Mouse (Mus musculus) ovary, postnatal 14 days (tissue): ENCODE measurements around the gene Ttll3.

Experiments used
- DNase-seq: peaks from one replicate; pipeline ENCODE4 v3.0.0; 2022; ENCODE audit warnings: low spot score

The Ttll3 gene

GRCm38 (mm10) chr6:113379246-113379645, 9.8 kb upstream of the Ttll3 start:
- DNase-seq, result no peak

GRCm38 (mm10) chr6:113380480-113380879, 8.6 kb upstream of the Ttll3 start:
- DNase-seq, result no peak

DNA sequence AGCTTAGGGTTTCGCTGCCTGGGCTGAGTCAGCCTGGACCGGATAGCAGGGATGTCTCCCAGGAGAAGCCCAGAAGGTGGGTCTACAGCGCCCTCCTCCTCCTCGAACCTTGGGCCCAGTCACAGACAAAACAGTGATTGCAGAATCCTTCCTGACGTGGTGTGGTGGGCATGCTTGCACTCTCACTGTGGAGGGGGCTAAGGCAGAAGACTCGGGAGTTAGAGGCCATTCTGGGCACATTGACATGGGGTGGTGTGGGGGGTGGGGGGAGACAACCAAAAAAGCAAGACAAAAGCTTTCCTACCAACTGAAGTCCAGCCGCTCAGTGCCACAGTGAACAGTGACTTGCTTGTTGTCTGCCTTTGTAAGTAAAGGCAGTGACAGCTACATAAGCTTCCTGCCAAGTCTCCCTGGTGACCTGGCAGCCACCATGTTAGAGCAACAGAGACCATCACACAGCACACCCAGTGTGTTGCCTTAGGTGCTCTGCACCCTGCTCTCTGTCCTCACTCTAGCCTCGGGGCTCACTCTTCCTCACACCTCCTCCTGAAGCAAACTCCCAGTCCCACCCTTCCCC, 4.6 kb upstream of the Ttll3 start:
- DNase-seq, result no peak

DNA sequence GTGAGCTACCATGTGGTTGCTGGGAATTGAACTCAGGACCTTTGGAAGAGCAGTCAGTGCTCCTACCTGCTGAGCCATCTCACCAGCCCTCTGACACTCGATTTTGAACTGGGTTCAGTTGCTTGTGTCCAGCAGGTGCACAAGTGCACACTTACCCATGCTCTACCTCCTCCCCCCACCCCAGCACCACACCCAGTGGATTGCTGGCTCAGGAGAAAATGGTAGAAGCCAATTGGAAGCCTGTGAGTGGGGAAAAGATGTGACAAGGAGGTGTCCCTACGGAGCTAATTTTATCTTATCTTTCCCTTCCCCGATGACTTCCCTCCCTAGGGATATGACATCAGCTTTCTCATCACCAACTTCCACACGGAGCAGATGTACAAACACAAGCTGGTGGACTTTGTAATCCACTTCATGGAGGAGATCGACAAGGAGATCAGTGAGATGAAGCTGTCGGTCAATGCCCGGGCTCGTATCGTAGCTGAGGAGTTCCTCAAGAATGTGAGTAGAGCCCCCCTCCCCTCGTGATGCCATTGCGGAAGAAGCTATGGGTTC, 3.8 kb upstream of the Ttll3 start:
- DNase-seq, result no peak

DNA sequence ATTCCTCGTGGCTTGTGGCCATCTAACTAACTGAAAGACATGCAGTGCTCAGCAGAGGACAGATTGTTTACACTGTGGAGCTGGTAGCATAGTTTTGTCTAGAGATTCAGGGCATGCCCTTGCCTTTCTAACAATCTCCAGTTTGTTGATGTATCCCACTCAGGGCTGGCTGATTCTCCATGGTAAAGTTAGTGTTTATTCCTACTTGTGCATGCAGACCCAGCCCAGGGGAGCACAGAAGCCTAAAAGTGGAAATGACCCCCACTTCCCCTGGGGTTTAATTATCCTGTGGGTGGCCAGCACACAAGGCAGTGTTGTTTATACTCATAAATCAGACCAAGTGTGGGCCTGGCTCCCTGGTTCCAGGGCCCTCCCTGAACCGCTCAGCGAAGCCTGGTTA, 3.0 kb upstream of the Ttll3 start:
- no peak for DNase-seq

DNA sequence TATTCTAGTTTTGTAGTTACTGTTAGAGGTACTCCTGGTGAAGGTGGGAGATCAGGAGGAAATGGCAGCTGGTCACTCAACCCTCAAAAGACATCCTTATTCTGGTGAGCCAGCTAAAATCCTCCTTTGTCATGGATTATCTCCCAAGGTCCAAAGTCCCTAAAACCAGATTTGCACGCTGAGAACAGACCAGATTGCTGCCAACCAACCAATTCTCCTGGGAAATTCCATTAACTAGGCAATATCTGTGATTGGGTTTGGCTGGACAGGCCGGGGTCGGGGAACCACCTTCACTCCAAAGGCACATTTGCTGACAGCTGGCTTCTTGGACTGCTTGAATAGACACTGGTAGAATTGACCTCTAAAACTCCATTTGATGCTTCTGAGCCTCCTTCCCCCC, 1.7 kb downstream of the Ttll3 start:
- DNase-seq, result no peak

GRCm38 (mm10) chr6:113392015-113392386, 2.9 kb downstream of the Ttll3 start:
- no peak for DNase-seq

DNA sequence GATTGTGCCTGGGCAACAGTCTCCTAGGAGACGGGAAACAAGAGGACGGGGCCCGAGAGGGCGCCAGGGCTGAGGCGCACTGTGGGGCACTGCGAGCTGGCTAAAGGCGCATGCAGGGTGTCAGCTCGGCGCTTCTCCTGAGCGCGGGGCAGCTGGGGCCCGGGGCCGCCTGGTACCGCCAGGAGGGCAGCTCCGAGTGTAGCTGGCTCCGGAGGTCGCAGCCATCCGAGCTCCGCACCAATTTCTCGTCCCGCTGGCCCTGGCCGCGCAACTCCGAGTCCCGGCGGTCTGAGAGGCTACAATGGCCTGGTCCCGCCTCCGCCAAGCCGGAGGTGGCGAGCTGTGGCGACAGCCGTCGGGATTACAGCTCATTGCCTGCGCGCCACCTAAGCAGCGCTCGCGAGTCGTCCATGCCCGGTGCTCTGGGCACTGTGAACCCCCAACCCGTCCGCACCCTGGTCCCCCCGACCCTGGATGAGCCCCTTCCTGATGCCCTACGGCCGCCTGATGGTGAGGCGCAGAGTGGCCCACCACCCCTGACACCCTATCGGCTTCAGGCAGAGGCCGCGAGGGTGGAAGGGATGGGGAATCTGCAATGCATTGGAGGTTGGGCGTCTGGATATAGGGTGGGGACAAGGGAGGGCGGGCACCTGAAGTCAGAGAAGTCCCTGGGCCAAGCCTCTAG, 3.5 kb downstream of the Ttll3 start:
- DNase-seq, result peak; percentile 28

DNA sequence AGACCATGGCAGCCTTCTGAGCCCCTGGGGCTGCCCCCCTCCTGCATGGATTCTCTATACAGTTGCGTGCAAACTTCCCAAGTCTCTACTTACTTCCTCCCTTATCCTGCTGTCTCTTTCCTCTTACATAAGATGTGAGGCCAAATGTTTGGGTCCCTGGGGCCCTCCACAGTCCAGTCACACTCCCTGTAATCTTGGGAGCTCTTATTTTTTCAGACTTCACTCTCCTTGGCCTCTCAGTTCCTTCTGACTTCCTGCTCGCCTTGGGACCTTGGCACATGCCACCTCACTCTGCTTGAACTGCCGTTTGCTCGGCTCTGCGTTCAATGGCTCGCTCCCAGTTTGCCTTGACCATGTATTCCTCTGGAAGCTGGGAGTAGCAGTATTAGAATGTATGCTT, 4.9 kb downstream of the Ttll3 start:
- no peak for DNase-seq

DNA sequence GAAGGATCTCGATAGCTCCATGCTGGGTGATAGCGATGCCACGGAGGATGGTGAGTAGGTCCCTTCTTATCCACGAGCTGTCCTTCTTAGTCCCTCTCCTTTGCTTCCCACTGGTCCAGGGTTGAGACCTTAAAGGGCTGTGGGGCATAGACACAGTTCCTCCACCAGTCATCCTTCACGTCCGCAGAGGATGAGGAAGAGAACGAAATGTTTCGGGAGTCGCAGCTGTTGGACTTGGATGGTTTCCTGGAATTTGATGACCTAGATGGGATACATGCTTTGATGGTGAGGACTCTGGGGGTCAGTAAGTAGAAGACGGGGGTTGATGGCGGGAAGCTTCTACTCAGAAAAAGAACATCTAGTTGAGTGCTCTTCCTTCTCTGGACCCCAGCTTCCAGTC, 5.8 kb downstream of the Ttll3 start:
- DNase-seq, result no peak

GRCm38 (mm10) chr6:113395501-113395900, 6.4 kb downstream of the Ttll3 start:
- DNase-seq, result no peak

- DNase-seq, result no peak
Observed at GRCm38 (mm10) chr6:113396270-113397030, 7.4 kb downstream of the Ttll3 start.

- no peak for DNase-seq
Observed at GRCm38 (mm10) chr6:113402094-113402493, 13.0 kb downstream of the Ttll3 start.

GRCm38 (mm10) chr6:113404649-113405448, 15.8 kb downstream of the Ttll3 start:
- DNase-seq, result no peak

GRCm38 (mm10) chr6:113405483-113405882, 16.4 kb downstream of the Ttll3 start:
- no peak for DNase-seq

DNA sequence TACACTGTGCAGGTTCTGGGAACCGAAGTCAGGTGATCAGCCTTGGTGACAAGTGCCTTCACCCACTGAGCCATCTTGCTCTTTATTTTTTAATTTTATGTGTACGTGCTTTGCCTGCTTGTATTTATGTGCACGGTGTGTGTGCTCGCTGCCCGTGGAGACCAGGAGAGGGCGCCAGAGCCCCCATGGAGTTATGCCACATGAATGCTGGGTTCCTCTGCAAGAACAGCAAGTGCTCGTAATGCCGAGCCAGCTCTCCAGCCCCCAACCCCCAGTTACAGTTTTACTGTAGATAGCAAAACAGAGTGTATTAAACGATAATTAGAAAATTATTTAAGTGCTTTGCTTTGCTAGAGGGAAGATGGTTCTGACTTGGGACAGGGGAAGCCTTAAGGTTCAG, 17.6 kb downstream of the Ttll3 start:
- no peak for DNase-seq

DNA sequence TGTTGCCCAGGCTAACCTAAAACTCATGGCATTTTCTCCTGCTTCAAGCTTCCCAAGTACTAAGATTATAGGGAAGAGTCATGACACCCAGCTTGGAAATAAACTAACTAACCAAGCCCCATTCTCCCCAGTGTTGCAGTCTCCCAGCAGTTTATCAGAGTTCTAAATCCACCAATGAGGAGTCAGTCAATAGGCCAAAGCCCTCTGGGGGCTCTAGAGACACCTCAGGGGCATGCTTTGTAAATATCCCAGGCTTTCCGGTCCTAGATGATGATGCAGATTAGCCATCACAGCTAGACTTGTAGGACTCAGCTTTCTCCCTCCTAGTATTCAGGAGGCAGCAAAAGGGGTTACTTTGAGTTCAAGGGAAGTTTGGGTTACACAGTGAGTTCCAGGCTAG, 20.9 kb downstream of the Ttll3 start:
- DNase-seq, result no peak

DNA sequence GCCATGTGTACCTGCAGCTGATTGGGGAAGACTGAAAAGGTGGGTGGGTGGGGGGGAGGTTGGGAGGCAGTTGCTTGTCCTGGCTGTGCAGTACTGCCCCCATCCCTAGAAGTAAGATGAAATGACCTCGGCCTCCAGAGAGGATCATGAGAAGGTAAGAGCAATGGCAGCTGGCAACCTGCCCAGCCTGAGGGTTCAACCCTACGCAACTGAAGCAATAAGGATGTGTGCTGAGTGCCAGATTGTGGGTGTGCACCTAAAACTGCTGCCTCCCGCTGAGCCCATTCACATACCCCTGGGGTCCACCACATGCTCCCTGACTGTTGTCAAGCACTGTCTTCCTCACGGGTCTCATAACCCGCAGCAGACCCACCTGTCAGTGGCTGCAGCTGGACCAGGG, 27.4 kb downstream of the Ttll3 start:
- no peak for DNase-seq

- DNase-seq, result peak; percentile 20
Observed at GRCm38 (mm10) chr6:113418441-113419198, 29.6 kb downstream of the Ttll3 start.

DNA sequence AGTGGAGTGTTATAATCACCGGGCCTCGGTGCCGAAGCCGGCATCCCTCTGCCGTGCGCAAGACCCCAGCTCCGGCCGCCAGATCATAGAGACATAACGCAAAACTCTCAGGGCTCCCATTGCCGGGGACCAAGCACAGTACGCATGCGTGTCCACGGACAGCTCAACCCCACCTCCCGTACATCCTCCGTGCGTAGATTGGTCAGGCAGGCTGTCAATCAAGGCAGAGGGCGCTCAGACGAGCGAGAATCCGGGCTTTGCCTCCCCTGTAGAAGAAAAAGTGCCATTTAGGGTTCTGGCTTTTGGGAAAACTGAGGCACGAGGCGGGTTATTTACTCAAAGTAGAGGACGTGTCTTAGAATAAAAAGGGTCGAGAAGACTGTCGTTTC, 30.1 kb downstream of the Ttll3 start, which contains the start of gene Rpusd3:
TSS of gene Rpusd3 (minus strand) at position 142 of the 389 bp plus-strand sequence.
- peak; percentile 99 for DNase-seq

GRCm38 (mm10) chr6:113423000-113423399, 33.9 kb downstream of the Ttll3 start:
- DNase-seq, result no peak
